ENCODE assay signal across 17 mouse cellular contexts in genomic region chr19:29238171-29238570, GRCm38 (mm10). TPM values are rescaled to one million over a fixed set of nuclear protein-coding genes. Genes with fewer than 3 reads are reported as not detected.
DNase-seq lines count a peak whose midpoint lies in the region; ATAC-seq and TF ChIP-seq lines count a peak whose summit lies in the region.
"Had no signal": no experiment of that assay in that cellular context is flagged by ENCODE, and none has a peak within 500 bp of the region (broad histone marks: within the 10 kb centered on the region; RNA-seq: fewer than 3 reads in every experiment).

No protein-coding gene starts in this region.

- peak; percentile 34 for DNase-seq in embryonic facial prominence, embryonic 14.5 days (ENCODE audit: low spot score)
- DNase-seq in embryonic facial prominence, embryonic 10.5 days (ENCODE audit: low spot score), result no peak
- DNase-seq in intestine, embryonic 14.5 days (ENCODE audit: low spot score), result no peak
- peak; percentile 61 for DNase-seq in lung, embryonic 14.5 days
- no peak for DNase-seq in lung, adult 18-20 months
- no peak for DNase-seq in thymus, postnatal 4 days
- DNase-seq: adrenal gland, postnatal 25 days; cerebellum, postnatal 10 days; left cerebral cortex, postnatal 4 days; thymus, postnatal 14 days had no signal

- no peak overlapping the region for H3K27ac ChIP-seq in embryonic facial prominence, embryonic 14.5 days (replicated peaks; ENCODE audit: low read depth, low read length)
- H3K27ac ChIP-seq in embryonic facial prominence, embryonic 10.5 days (replicated peaks), result no peak overlapping the region
- no peak overlapping the region for H3K27ac ChIP-seq in intestine, embryonic 14.5 days (ENCODE audit: low read depth)
- H3K27ac ChIP-seq in intestine, embryonic 15.5 days, result no peak overlapping the region
- no peak overlapping the region for H3K27ac ChIP-seq in lung, embryonic 14.5 days (ENCODE audit: low read depth)
- no peak overlapping the region for H3K27ac ChIP-seq in stomach, embryonic 16.5 days (ENCODE audit: low read length)
- H3K27ac ChIP-seq: forebrain, embryonic 15.5 days; hindbrain, embryonic 15.5 days; midbrain, embryonic 12.5 days; neural tube, embryonic 15.5 days had no signal

- no peak overlapping the region for H3K4me3 ChIP-seq in embryonic facial prominence, embryonic 14.5 days (ENCODE audit: low read depth, low read length)
- no peak overlapping the region for H3K4me3 ChIP-seq in embryonic facial prominence, embryonic 10.5 days
- H3K4me3 ChIP-seq in intestine, embryonic 14.5 days (ENCODE audit: low read depth, low read length), result no peak overlapping the region
- H3K4me3 ChIP-seq in intestine, embryonic 15.5 days (replicated peaks), result no peak overlapping the region
- H3K4me3 ChIP-seq in lung, embryonic 14.5 days (ENCODE audit: low read depth, low read length), result no peak overlapping the region
- no peak overlapping the region for H3K4me3 ChIP-seq in stomach, embryonic 16.5 days (replicated peaks; ENCODE audit: low read length)
- H3K4me3 ChIP-seq: erythroblast, embryonic 14.5 days; forebrain, embryonic 15.5 days; hindbrain, embryonic 15.5 days; midbrain, embryonic 12.5 days; neural tube, embryonic 15.5 days had no signal

- no peak for ATAC-seq in embryonic facial prominence, embryonic 14.5 days (ENCODE audit: low read depth)
- ATAC-seq in intestine, embryonic 14.5 days (replicated peaks; ENCODE audit: low FRiP score, low TSS enrichment, low read depth), result no peak
- no peak for ATAC-seq in intestine, embryonic 15.5 days
- no peak for ATAC-seq in lung, embryonic 14.5 days (ENCODE audit: insufficient read depth)
- no peak for ATAC-seq in stomach, embryonic 16.5 days (ENCODE audit: insufficient read depth, low FRiP score)
- ATAC-seq: forebrain, embryonic 15.5 days had no signal

- no peaks in the 10 kb centered on the region for H3K9me3 ChIP-seq in embryonic facial prominence, embryonic 14.5 days (ENCODE audit: control insufficient read depth, low read length)
- H3K9me3 ChIP-seq in embryonic facial prominence, embryonic 10.5 days, result no peaks in the 10 kb centered on the region
- H3K9me3 ChIP-seq in intestine, embryonic 14.5 days (ENCODE audit: control insufficient read depth, low read length), result no peaks in the 10 kb centered on the region
- H3K9me3 ChIP-seq in intestine, embryonic 15.5 days, result no peaks in the 10 kb centered on the region
- no peaks in the 10 kb centered on the region for H3K9me3 ChIP-seq in lung, embryonic 14.5 days (ENCODE audit: low read depth, low read length)
- no peaks in the 10 kb centered on the region for H3K9me3 ChIP-seq in stomach, embryonic 16.5 days (replicated peaks; ENCODE audit: control insufficient read depth, low read length)
- H3K9me3 ChIP-seq: forebrain, embryonic 15.5 days; hindbrain, embryonic 15.5 days; midbrain, embryonic 12.5 days; neural tube, embryonic 15.5 days had no signal

- no peak overlapping the region; the same call in 1 of the 2 replicates for H3K4me2 ChIP-seq in embryonic facial prominence, embryonic 14.5 days (ENCODE audit: low read depth, low read length)
- H3K4me2 ChIP-seq in intestine, embryonic 14.5 days (ENCODE audit: low read length), result peak overlapping the region; percentile 16
- H3K4me2 ChIP-seq in intestine, embryonic 15.5 days (replicated peaks), result no peak overlapping the region
- peak overlapping the region; percentile 13; the same call in 1 of the 2 replicates for H3K4me2 ChIP-seq in lung, embryonic 14.5 days
- peak overlapping the region; percentile 28 for H3K4me2 ChIP-seq in stomach, embryonic 16.5 days (ENCODE audit: low read depth, low read length)
- H3K4me2 ChIP-seq: forebrain, embryonic 15.5 days; hindbrain, embryonic 15.5 days; midbrain, embryonic 12.5 days; neural tube, embryonic 15.5 days had no signal

- TF ChIP-seq CTCF in lung, embryonic 14.5 days (IDR thresholded peaks at IDR 0.05; ENCODE audit: low read depth), result no peak

- no peak overlapping the region for H3K9ac ChIP-seq in embryonic facial prominence, embryonic 14.5 days (ENCODE audit: low read depth, low read length)
- H3K9ac ChIP-seq in intestine, embryonic 14.5 days (ENCODE audit: low read length), result no peak overlapping the region
- no peak overlapping the region for H3K9ac ChIP-seq in intestine, embryonic 15.5 days
- H3K9ac ChIP-seq in lung, embryonic 14.5 days, result no peak overlapping the region
- no peak overlapping the region for H3K9ac ChIP-seq in stomach, embryonic 16.5 days (ENCODE audit: low read length)
- H3K9ac ChIP-seq: forebrain, embryonic 15.5 days; hindbrain, embryonic 15.5 days; midbrain, embryonic 12.5 days; neural tube, embryonic 15.5 days had no signal

- H3K36me3 ChIP-seq in embryonic facial prominence, embryonic 14.5 days (ENCODE audit: control insufficient read depth, insufficient read depth, low read length), result no peaks in the 10 kb centered on the region
- no peaks in the 10 kb centered on the region for H3K36me3 ChIP-seq in embryonic facial prominence, embryonic 10.5 days (replicated peaks)
- H3K36me3 ChIP-seq in intestine, embryonic 14.5 days (ENCODE audit: control insufficient read depth, insufficient read depth, low read length), result no peaks in the 10 kb centered on the region
- no peaks in the 10 kb centered on the region for H3K36me3 ChIP-seq in intestine, embryonic 15.5 days
- H3K36me3 ChIP-seq in lung, embryonic 14.5 days (ENCODE audit: insufficient read depth), result no peaks in the 10 kb centered on the region
- no peaks in the 10 kb centered on the region for H3K36me3 ChIP-seq in stomach, embryonic 16.5 days (ENCODE audit: control insufficient read depth, insufficient read depth, low read length)
- H3K36me3 ChIP-seq: forebrain, embryonic 15.5 days; hindbrain, embryonic 15.5 days; midbrain, embryonic 12.5 days; neural tube, embryonic 15.5 days had no signal

- no peaks in the 10 kb centered on the region for H3K4me1 ChIP-seq in embryonic facial prominence, embryonic 14.5 days (ENCODE audit: control insufficient read depth, insufficient read depth, low read length)
- H3K4me1 ChIP-seq in embryonic facial prominence, embryonic 10.5 days, result peaks cover 30% of the 10 kb centered on the region
- H3K4me1 ChIP-seq in intestine, embryonic 14.5 days (replicated peaks; ENCODE audit: control insufficient read depth, insufficient read depth, low read length), result peaks cover 9% of the 10 kb centered on the region
- H3K4me1 ChIP-seq in intestine, embryonic 15.5 days (replicated peaks), result no peaks in the 10 kb centered on the region
- no peaks in the 10 kb centered on the region; the same call in 1 of the 2 replicates for H3K4me1 ChIP-seq in lung, embryonic 14.5 days (ENCODE audit: insufficient read depth)
- peaks cover 16% of the 10 kb centered on the region for H3K4me1 ChIP-seq in stomach, embryonic 16.5 days (ENCODE audit: control insufficient read depth, insufficient read depth, low read length)

- 30% methylated on average over 9 of the region's 9 CpGs for WGBS in embryonic facial prominence, embryonic 14.5 days
- 45% methylated on average over 9 of the region's 9 CpGs for WGBS in embryonic facial prominence, embryonic 10.5 days
- 27% methylated on average over 9 of the region's 9 CpGs for WGBS in intestine, embryonic 14.5 days
- WGBS in intestine, embryonic 15.5 days, result 22% methylated on average over 9 of the region's 9 CpGs
- 12% methylated on average over 9 of the region's 9 CpGs for WGBS in lung, embryonic 14.5 days
- WGBS in stomach, embryonic 16.5 days, result 10% methylated on average over 9 of the region's 9 CpGs

- no peaks in the 10 kb centered on the region for H3K27me3 ChIP-seq in embryonic facial prominence, embryonic 14.5 days (replicated peaks; ENCODE audit: control insufficient read depth, insufficient read depth, low read length)
- no peaks in the 10 kb centered on the region for H3K27me3 ChIP-seq in embryonic facial prominence, embryonic 10.5 days (replicated peaks; ENCODE audit: low read depth, poor library complexity, severe bottlenecking)
- H3K27me3 ChIP-seq in intestine, embryonic 14.5 days (replicated peaks; ENCODE audit: control insufficient read depth, insufficient read depth, low read length), result no peaks in the 10 kb centered on the region
- no peaks in the 10 kb centered on the region for H3K27me3 ChIP-seq in intestine, embryonic 15.5 days (replicated peaks)
- no peaks in the 10 kb centered on the region for H3K27me3 ChIP-seq in lung, embryonic 14.5 days (ENCODE audit: insufficient read depth, low read length)
- H3K27me3 ChIP-seq in stomach, embryonic 16.5 days (ENCODE audit: control insufficient read depth, insufficient read depth, low read length), result no peaks in the 10 kb centered on the region
- H3K27me3 ChIP-seq: forebrain, embryonic 15.5 days; hindbrain, embryonic 15.5 days; midbrain, embryonic 12.5 days; neural tube, embryonic 15.5 days had no signal

RNA-seq across cellular contexts. Expression of gene Jak2, which starts 13.5 kb away (rescaled TPM):
- polyA plus RNA-seq in embryonic facial prominence, embryonic 14.5 days (2014; fragmentation: Nextera tagmentation; extraction: Ambion mirVana), result 15.3 and 16.2 TPM in 2 replicates
- polyA plus RNA-seq in embryonic facial prominence, embryonic 10.5 days (2016; fragmentation: Nextera tagmentation; extraction: Ambion mirVana), result 6.7 and 6.9 TPM in 2 replicates
- 10.6 and 11.6 TPM in 2 replicates for polyA plus RNA-seq in intestine, embryonic 14.5 days (2014; fragmentation: Nextera tagmentation; extraction: Ambion mirVana)
- 8.0 and 8.8 TPM in 2 replicates for polyA plus RNA-seq in intestine, embryonic 15.5 days (2015; fragmentation: Nextera tagmentation; extraction: Ambion mirVana)
- polyA plus RNA-seq in lung, embryonic 14.5 days (2014; fragmentation: Nextera tagmentation; extraction: Ambion mirVana), result 10.9 and 11.6 TPM in 2 replicates
- 4.4 and 5.0 TPM in 2 replicates for polyA plus RNA-seq in stomach, embryonic 16.5 days (2015; fragmentation: Nextera tagmentation; extraction: Ambion mirVana)

Comparison
In these comparisons a context has a peak if more than half of its experiments do, and no peak if none do; other contexts are left out.
1. DNase-seq: peak in embryonic facial prominence, embryonic 14.5 days (single experiment) and lung, embryonic 14.5 days (single experiment); none in embryonic facial prominence, embryonic 10.5 days (single experiment), intestine, embryonic 14.5 days (single experiment), lung, adult 18-20 months (0 of 2) and thymus, postnatal 4 days (single experiment).
2. H3K4me2 ChIP-seq: peak in intestine, embryonic 14.5 days (single experiment), lung, embryonic 14.5 days (single experiment) and stomach, embryonic 16.5 days (single experiment); none in embryonic facial prominence, embryonic 14.5 days (single experiment) and intestine, embryonic 15.5 days (single experiment).